Mouse (Mus musculus) v-Abl transformed pro-B cells (cell line): ENCODE data around the gene Cdc34b.

ENCODE experiments used
- in situ Hi-C, 2 experiments: fragments of 400-800 bp; cut with MboI; formaldehyde crosslinking; loops; one replicate each; pipeline ENCODE4 v1.15.1; 2025; ENCODE audit not compliant: unreplicated experiment in 2 of 2

Gene Cdc34b

GRCm38 (mm10) chr11:94731229-94731628 is 10.4 kb upstream of the Cdc34b start:
- in situ Hi-C loops, result loop anchor here in 1 of 2 experiments (5.0 kb wide), 1 partner anchor 206 kb away; the partner anchor contains the start of gene Col1a1

DNA sequence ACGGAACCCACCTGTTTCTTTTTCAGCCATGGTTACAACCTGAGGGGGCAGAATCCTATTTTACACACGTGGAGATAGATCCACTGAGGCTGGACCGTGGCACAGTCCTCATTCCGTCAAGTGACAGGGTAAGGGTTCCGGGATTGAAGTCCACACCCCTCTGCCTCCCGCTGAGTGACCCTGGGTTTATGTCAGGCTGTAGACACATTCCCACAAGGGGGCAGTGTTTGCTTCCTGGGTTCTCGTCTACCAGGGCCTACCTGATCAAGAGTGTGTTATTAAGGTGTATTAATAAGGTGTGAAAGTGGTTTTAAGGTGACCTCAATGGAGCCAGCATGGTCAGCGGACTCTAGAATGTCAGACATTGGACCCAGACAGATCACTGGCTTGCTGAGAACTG is 8.8 kb upstream of the Cdc34b start:
- in situ Hi-C loops, result loop anchor here in 1 of 2 experiments (5.0 kb wide), 1 partner anchor 205 kb away; the partner anchor contains the start of gene Col1a1

- in situ Hi-C loops, result no loop called here
These were observed 5.8 kb upstream of the Cdc34b start for GRCm38 (mm10) chr11:94735746-94736145.

DNA sequence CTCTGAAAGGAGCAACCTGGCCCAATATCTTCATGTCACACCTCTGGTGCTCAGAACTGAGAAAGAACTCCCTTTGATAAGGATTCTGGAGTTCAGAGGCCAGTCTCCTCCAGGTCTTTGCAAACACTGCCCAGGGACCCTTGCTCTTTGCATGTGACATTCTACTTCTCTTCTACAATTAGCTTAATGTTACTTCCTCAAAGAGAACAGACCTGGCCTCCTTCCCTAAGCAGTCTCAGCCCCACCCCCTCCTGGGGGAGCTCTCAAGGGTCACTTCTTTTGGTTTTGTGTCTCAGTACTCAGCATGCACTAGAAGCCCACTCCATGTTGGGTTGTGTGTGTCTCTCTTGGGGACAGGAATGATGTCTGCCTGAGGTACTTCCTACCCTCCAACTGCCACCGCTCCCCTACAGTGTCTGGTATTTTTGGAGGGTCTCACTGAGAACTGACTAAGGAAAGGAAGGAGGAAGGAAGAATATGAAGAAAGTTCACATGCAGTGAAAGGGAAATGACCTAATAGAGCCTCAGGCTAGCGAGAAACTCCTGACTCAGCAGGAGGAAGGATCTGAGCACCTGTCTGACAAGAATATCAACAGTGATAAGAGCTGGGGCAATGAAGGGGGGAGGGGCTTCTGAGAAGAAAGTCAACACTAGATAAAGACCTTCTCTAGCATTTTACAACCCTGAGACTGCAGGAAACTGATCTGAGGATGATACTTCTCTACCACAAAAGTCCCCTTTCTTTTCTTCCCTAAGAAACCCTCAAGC is 11.5 kb downstream of the Cdc34b start:
- in situ Hi-C loops, result no loop called here

DNA sequence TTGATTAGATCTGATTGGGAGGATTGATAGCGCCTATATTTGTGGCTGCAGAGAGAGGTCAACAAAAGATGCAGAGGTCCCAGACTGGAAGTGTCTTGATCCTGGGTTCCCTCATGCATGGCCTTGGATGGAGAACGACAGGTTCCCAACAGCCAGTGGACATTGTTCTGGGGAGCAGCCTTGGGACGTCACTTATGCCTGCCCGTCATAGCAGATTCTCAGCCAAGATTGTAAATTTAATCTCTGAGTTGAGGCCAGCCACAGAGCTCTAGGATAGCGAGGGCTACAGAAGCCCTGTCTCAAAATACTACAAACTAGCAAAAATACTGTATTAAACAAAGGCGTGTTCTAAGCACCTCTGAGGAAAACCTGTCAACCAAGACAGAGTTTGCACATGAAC is 18.3 kb downstream of the Cdc34b start:
- in situ Hi-C loops, result no loop called here

DNA sequence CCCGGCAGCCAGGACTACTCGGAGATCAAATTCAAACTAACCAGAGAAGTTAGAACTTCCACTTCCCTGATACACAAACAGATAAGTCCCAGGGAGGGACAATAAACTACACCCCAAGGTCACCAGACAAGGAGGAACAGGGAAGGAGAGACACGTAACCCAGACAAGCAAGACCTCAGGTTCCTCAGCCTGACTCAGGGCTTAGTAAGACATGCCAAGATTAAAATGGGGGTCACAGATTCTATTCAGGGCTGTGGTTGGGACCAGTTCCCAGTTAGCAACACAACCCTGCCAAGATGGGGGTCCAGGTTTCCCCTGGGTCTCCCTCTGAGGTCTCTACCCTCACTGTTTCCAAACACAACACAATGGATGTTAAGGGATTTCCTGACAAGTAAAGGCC is 18.8 kb downstream of the Cdc34b start:
- in situ Hi-C loops, result no loop called here

GRCm38 (mm10) chr11:94760799-94761198 is 19.2 kb downstream of the Cdc34b start:
- in situ Hi-C loops, result no loop called here

DNA sequence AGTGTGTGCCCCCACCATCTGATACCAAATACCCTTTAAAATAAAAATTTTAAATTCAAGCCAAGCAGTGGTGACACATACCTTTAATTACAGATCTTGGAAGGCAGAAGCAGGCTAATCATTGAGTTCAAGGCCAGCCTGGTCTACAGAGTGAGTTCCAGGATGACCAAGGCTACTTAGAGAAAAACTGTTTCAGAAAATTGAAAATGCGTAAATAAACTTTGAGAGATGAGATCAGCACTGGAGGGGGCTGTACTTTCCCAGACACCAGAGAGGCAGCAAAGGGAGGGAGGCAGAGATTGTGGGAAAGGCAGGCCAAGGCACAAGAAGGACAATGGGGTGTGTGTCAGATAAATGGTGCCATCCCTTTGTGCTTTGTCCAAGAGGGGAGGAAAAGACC is 20.7 kb downstream of the Cdc34b start:
- in situ Hi-C loops, result no loop called here

DNA sequence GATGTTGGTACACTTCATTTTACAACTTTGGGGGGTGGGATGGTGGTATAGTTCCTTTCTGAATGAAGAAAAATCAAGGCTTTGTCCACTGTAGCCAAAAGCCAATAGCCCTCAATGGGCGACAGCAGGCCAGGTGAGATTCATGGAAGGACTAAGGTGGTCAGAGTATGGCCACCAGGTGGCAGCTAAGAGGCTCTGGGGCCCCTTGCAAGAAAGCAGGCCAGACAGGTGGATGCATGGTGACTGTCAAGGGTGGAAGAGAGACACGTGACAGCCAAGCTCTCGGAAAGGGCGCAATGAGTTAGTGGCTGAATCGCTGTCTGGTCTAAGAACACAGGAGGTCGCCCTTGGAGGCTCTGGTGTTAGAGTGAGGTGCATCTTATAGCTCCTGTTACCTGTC is 21.2 kb downstream of the Cdc34b start:
- in situ Hi-C loops, result no loop called here

DNA sequence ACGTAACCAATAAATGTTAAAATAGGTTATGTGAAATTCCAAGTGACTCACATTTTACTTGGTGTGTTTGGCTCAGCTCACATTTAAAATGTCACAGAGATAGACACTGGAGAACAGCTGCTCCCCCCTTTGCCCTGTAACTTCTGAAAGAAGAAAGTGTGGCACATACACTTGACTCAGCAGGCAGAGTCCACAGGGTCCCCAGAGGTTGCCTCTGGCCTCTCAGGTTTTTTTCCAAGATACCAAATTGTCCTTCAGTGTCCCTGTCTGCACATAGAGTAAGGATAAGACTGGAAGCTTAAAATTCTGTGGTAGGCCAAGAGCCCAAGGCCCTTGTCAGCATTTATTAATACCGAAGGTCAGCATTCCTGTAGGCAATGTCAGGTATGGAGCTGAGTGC is 25.7 kb downstream of the Cdc34b start:
- in situ Hi-C loops, result no loop called here

- in situ Hi-C loops, result no loop called here
These were observed 30.9 kb downstream of the Cdc34b start for GRCm38 (mm10) chr11:94772363-94773055.

DNA sequence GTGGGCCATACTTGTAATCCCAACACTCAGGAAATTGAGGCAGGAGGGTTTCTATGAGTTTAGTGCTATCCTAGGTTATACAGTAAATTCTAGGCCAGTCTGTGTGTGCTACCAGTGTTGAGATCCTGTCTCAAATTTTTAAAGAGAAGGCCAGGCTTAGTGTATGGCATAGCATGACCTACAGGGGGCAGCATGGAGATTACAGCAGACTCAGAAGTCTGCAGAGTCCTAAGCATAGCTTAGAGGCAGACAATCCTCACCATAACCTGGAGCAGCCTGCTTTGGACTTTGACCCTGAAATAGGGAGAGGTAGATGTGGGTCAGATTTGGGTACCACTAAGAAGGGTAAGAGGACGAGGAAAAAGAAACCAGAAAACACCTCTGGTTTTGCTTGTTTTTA is 32.3 kb downstream of the Cdc34b start:
- in situ Hi-C loops, result no loop called here

DNA sequence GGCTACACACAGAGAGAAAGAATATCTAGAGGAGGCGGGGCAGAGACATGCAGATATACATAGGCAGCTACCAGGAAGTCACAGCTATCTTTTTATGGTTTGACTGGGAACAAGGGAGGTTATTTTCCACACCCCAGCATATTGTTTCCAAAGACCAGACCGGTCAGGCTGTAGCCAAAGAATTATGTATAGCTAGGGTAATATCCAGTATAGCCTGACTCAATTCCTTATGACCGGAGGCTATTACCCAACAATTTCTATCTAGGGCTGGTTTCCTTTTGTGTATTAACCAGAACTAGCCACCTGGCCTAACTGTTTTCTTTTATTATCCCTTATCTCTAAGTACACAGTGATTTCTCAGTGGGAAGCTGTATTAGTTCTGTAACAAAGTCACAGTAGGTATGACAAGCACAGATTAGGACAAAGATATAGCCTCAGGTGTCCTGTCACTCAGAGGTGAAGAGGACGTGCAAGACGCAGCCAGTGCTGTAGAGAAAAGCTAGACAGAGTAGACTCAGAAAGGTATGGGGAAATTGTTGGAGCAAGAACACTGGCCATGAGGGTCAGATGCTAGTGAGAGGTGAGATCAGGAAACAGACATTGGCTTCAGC is 33.4 kb downstream of the Cdc34b start:
- in situ Hi-C loops, result no loop called here

- in situ Hi-C loops, result no loop called here
These were observed 41.0 kb downstream of the Cdc34b start, which contains the start of gene Tmem92 for GRCm38 (mm10) chr11:94782603-94783002. Gene Tmem92, minus strand, starts transcription at chr11:94782703.

DNA sequence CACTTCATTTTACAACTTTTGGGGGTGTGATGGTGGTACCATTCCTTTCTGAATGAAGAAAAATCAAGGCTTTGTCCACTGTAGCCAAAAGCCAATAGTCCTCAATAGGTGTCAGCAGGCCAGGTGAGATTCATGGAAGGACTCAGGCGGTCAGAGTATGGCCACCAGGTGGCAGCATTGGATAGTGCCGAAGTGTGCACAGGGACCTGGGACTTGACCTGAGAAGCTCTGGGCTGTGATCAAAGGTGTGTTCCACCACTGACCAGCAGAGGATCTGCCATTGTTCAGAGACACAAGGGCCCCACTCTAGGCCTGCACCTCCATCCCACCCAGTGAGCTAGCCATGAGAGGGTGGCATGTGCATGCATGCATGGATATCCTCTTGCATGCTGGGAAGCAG is 43.7 kb downstream of the Cdc34b start:
- in situ Hi-C loops, result no loop called here

GRCm38 (mm10) chr11:94791700-94792099 is 50.1 kb downstream of the Cdc34b start:
- in situ Hi-C loops, result no loop called here
